Mouse (Mus musculus): ENCODE data around the gene Thrb.

The Thrb gene

DNA sequence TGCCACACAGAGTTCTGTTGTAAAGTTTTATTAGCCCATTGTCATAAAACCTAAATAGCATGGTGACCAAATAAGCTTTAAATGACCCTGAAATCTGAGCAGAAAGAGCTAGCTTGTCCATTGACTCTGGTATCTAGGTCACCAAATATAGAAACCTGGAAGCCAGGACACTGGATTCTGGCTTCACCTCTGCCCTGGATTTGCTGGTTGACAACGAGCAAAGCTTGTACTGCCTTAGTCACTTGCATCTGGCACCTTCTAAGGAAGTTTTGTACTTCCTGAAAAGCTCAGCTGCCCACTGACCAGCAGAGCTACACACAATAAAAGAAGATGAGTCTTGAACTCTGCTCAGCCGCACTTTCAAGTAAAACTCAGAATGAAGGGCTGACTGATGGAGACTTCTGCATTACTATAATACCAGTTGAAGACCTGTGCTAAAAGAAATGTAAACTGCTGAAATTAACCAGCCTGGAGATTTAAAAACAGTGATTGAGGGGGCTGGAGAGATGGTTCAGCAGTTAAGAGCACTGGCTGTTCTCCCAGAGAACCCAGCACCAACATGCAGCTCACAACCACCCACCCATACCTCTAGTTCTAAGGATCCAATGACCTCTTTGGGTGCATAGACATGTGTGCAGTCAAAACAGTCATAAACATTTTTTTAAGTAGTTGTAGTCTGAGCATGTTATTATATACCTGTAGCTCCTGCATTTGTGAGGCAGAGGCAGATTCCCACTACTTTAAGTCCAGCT lies 369.3 kb downstream of the Thrb start:
- CTCF ChIA-PET, result no interaction called here

DNA sequence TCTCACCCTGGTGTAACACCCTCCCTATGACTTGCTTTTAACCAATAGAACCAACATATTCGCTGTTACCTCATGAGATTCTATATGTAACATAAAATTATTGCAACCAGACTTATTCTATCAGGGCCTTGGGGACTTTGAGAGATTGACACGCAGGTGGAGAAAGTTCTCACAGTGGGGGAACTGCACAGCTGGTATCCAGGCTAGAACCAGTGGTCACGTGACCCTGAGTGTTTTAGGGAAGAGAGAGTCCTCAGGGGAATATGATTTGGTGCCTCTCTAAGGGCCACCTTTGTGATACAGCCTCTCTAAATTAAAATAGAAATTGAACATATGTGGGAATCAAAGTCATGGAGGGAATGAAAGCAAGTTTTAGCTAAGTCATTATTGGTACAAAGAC lies 371.9 kb downstream of the Thrb start:
- CTCF ChIA-PET, result no interaction called here

DNA sequence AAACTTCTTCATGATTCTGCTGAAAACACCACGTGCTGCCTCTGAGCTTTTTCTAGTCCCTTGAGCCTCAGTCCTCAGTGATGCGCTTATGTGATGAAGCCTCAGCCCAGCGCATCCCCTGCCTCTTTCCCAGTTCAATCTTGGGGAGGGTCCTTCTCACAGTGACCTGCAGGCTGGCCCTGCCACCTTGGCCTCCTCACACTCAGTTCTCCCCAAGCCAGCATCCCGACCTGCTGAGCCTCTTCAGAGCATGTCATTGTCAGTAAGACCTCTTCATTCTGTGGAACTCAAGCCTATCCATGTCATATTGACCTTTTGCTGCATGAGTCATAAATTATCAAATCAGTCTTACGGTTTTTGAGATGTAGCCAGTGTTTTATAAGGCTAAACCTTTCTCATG lies 376.5 kb downstream of the Thrb start:
- CTCF ChIA-PET, result no interaction called here

DNA sequence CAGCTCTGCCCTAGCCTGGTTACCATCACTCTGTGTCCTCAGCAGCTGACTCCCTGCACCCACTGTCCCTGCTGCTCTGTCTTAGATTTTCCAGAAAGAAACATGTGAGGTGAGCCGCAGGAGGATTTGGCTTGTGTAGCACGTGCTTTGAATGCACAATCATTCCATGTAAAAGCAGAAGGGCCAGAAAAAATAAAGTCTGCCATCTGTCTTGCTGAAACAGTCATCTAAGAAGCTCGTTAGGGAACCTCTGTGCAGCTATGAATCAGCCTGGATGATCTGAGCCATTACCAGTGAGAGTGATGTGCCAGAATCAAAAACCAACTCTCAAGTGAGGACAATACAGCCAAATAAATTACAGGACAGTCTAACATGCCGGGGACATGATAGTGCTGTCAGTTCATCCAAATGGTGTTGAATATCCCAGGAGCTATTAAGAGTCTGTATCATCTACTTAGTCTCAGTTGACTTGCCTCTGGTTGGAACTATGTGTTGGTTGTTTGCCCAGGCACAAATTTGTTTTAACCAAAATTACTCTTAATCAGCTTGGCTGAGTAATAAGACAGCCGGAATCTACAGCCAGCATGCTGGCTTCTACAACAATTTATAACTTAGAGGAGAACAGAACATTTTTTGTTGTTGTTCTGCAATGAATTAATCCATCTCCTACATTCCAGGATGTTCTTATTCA lies 402.2 kb downstream of the Thrb start:
- CTCF ChIA-PET, result no interaction called here
